Mouse (Mus musculus): ENCODE results near the gene Coa3. TPM values are rescaled to one million over a fixed set of nuclear protein-coding genes. Genes with fewer than 3 reads are reported as not detected.

Gene Coa3
- total and polyA plus RNA-seq, 3 experiments = 120 to 325 TPM; not detected in 1

DNA sequence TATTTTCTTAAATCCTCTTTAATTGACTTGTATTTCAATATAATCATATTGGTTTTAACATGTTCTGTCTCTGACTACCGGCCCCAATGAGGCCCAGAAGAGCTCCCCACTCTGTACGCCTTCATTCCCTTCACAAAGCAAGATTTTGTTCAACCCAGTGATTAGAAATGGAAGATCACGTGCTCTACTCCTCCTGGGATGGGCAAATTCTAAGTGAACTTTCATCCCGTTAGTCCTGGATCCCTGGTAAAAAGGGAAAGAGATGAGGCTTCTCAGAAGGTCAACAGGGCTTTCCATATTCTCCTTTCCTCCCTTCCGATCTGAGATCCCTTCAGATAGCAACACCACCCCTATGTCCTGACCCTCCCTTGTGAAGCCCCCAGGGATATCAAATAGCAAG is 48.4 kb downstream of the Coa3 start:
- Histone ChIP-seq H3K36me3 (ENCODE audit: control insufficient read depth in 1 of 2, insufficient read depth in 2 of 2, low read length in 2 of 2) (peaks cover 0 to 16% of the 10 kb centered on the region in 2 experiments; a peak in 2 of 4 replicates), H3K4me1 (ENCODE audit: control insufficient read depth in 1 of 2, insufficient read depth in 2 of 2, low read length in 2 of 2) (peaks cover 3 to 26% of the 10 kb centered on the region in 2 experiments; a peak in 3 of 4 replicates), H3K27ac (ENCODE audit: control insufficient read depth, low read depth, low read length) (no peak overlapping the region), H3K4me3 (ENCODE audit: control insufficient read depth in 1 of 2, insufficient read depth in 1 of 2, low read depth in 2 of 2, low read length in 2 of 2) (no peak overlapping the region), H3K9ac (ENCODE audit: control insufficient read depth, low read depth, low read length, poor library complexity, severe bottlenecking) (no peak overlapping the region), H3K9me3 (replicated peaks; ENCODE audit: insufficient read depth, low read length) (no peaks in the 10 kb centered on the region), H3K79me2 (ENCODE audit: control insufficient read depth, insufficient read depth, low read length, poor library complexity) (peaks cover 5% of the 10 kb centered on the region; the same call in 1 of the 2 replicates), H3K27me3 (ENCODE audit: control insufficient read depth in 1 of 2, insufficient read depth in 2 of 2, low read length in 2 of 2) (peaks cover 0 to 4% of the 10 kb centered on the region in 2 experiments; a peak in 2 of 4 replicates)
- TF ChIP-seq USF1 (IDR thresholded peaks at IDR 0.05; ENCODE audit: low read depth, low read length) = 0 out of 2 replicates have a peak, but pooled peaks have one; percentile 31
- TF ChIP-seq ZKSCAN1 (IDR thresholded peaks at IDR 0.05; ENCODE audit: low read depth, low read length) = no peak
- no peak for DNase-seq (ENCODE audit: low read depth, low spot score)

DNA sequence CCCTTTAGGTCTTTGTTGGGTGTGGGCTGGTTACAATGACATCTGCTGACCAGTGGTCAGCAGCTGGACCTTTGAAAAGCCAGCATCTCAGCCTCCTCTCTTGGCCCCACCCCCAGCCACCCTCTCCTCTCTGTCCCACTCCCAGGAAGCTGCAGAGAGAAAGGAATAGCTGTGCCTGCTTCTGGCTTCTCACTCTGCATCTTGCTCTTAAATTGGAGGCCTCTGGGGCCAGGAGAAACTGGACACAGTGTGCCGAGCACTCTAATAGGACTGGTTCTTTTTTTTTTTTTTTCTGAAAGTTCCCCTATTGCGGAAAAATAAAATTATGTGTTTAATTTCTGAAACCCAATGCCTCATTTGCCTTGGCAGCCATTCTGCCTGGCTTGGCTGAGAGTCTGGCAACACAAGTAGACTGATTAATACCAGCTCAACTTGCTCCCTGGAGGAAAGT is 48.8 kb downstream of the Coa3 start:
- H3K9ac ChIP-seq (ENCODE audit: control insufficient read depth, low read depth, low read length, poor library complexity, severe bottlenecking) = no peak overlapping the region
- H3K27ac ChIP-seq (ENCODE audit: control insufficient read depth, low read depth, low read length) = no peak overlapping the region
- DNase-seq (ENCODE audit: low read depth, low spot score) = no peak
- H3K9me3 ChIP-seq (replicated peaks; ENCODE audit: insufficient read depth, low read length) = no peaks in the 10 kb centered on the region
- TF ChIP-seq TCF12 (IDR thresholded peaks at IDR 0.05; ENCODE audit: low read depth, low read length) (no peak), SMC3 (IDR thresholded peaks at IDR 0.05; ENCODE audit: low read depth, low read length) (no peak), NELFE (IDR thresholded peaks at IDR 0.05; ENCODE audit: low read depth, low read length) (no peak), HCFC1 (IDR thresholded peaks at IDR 0.05; ENCODE audit: low read depth, low read length) (no peak), SIN3A (IDR thresholded peaks at IDR 0.05; ENCODE audit: low read length) (no peak), CHD2 (IDR thresholded peaks at IDR 0.05; ENCODE audit: low read length) (no peak), KAT2A (conservative IDR thresholded peaks at IDR 0.05; ENCODE audit: low read depth, low read length) (no peak), CHD1 (IDR thresholded peaks at IDR 0.05; ENCODE audit: low read depth, low read length) (no peak), USF2 (IDR thresholded peaks at IDR 0.05; ENCODE audit: borderline replicate concordance in 1 of 2, insufficient read depth in 1 of 2, low read depth in 1 of 2, low read length in 2 of 2) (no peak)
- peaks cover 3 to 30% of the 10 kb centered on the region in 2 experiments; a peak in 3 of 4 replicates for H3K4me1 ChIP-seq (ENCODE audit: control insufficient read depth in 1 of 2, insufficient read depth in 2 of 2, low read length in 2 of 2)
- H3K79me2 ChIP-seq (ENCODE audit: control insufficient read depth, insufficient read depth, low read length, poor library complexity) = peaks cover 5% of the 10 kb centered on the region; the same call in 1 of the 2 replicates
- no peak overlapping the region for H3K4me3 ChIP-seq (ENCODE audit: control insufficient read depth in 1 of 2, insufficient read depth in 1 of 2, low read depth in 2 of 2, low read length in 2 of 2)
- H3K36me3 ChIP-seq (ENCODE audit: control insufficient read depth in 1 of 2, insufficient read depth in 2 of 2, low read length in 2 of 2) = peaks cover 0 to 16% of the 10 kb centered on the region in 2 experiments; a peak in 2 of 4 replicates
- H3K27me3 ChIP-seq (ENCODE audit: control insufficient read depth in 1 of 2, insufficient read depth in 2 of 2, low read length in 2 of 2) = peaks cover 0 to 4% of the 10 kb centered on the region in 2 experiments; a peak in 2 of 4 replicates

- DNase-seq (ENCODE audit: low read depth, low spot score) = peak; percentile 65
- Histone ChIP-seq H3K4me1 (ENCODE audit: control insufficient read depth in 1 of 2, insufficient read depth in 2 of 2, low read length in 2 of 2) (peaks cover 3 to 30% of the 10 kb centered on the region in 2 experiments; a peak in 3 of 4 replicates), H3K27me3 (ENCODE audit: control insufficient read depth in 1 of 2, insufficient read depth in 2 of 2, low read length in 2 of 2) (peaks cover 0 to 4% of the 10 kb centered on the region in 2 experiments; a peak in 2 of 4 replicates)
- TF ChIP-seq MYC (IDR thresholded peaks at IDR 0.05; ENCODE audit: low read depth, low read length) (no peak), GABPA (IDR thresholded peaks at IDR 0.05; ENCODE audit: low read depth, low read length) (no peak), SIN3A (IDR thresholded peaks at IDR 0.05; ENCODE audit: low read length) (0 out of 2 replicates have a peak, but pooled peaks have one; percentile 17), HCFC1 (IDR thresholded peaks at IDR 0.05; ENCODE audit: low read depth, low read length) (no peak), NRF1 (IDR thresholded peaks at IDR 0.05; ENCODE audit: insufficient read depth, low read depth, low read length, poor library complexity, severe bottlenecking) (no peak), POLR2AphosphoS5 (IDR thresholded peaks at IDR 0.05; ENCODE audit: borderline replicate concordance, low read depth, low read length) (no peak), EP300 (IDR thresholded peaks at IDR 0.05; ENCODE audit: low read depth in 1 of 2, low read length in 2 of 2) (peak; percentile 16 to 19; a peak in 2 of 4 replicates), GATA1 (IDR thresholded peaks at IDR 0.05; ENCODE audit: low read depth, low read length) (0 out of 2 replicates have a peak, but pooled peaks have one; percentile 46), RCOR1 (IDR thresholded peaks at IDR 0.05; ENCODE audit: low read depth, low read length) (peak; percentile 87), TCF12 (IDR thresholded peaks at IDR 0.05; ENCODE audit: low read depth, low read length) (peak; percentile 42; the same call in 1 of the 2 replicates), ETS1 (IDR thresholded peaks at IDR 0.05; ENCODE audit: low read depth, low read length) (0 out of 2 replicates have a peak, but pooled peaks have one; percentile 34), POLR2AphosphoS2 (IDR thresholded peaks at IDR 0.05; ENCODE audit: low read length) (no peak), ZC3H11A (IDR thresholded peaks at IDR 0.05; ENCODE audit: low read depth, low read length) (no peak), USF1 (IDR thresholded peaks at IDR 0.05; ENCODE audit: low read depth, low read length) (no peak), TAL1 (IDR thresholded peaks at IDR 0.05; ENCODE audit: low read length) (no peak), MAFK (IDR thresholded peaks at IDR 0.05; ENCODE audit: borderline replicate concordance, low read depth, low read length) (no peak)
Observed at GRCm38 (mm10) chr11:101229361-101229900, 49.5 kb downstream of the Coa3 start.

More at GRCm38 (mm10) chr11:101229361-101229900, 49.5 kb downstream of the Coa3 start:
- Histone ChIP-seq H3K36me3 (ENCODE audit: control insufficient read depth in 1 of 2, insufficient read depth in 2 of 2, low read length in 2 of 2) (peaks cover 0 to 17% of the 10 kb centered on the region in 2 experiments; a peak in 2 of 4 replicates), H3K79me2 (ENCODE audit: control insufficient read depth, insufficient read depth, low read length, poor library complexity) (peaks cover 5% of the 10 kb centered on the region; the same call in 1 of the 2 replicates), H3K9me3 (replicated peaks; ENCODE audit: insufficient read depth, low read length) (no peaks in the 10 kb centered on the region), H3K9ac (ENCODE audit: control insufficient read depth, low read depth, low read length, poor library complexity, severe bottlenecking) (no peak overlapping the region), H3K27ac (ENCODE audit: control insufficient read depth, low read depth, low read length) (no peak overlapping the region), H3K4me3 (ENCODE audit: control insufficient read depth in 1 of 2, insufficient read depth in 1 of 2, low read depth in 2 of 2, low read length in 2 of 2) (no peak overlapping the region)

Measured in MEL (cell line).